Mouse (Mus musculus) gastrocnemius, postnatal 36 days (tissue): Measurements from ENCODE around the gene Cnpy1. TPM values are rescaled to one million over a fixed set of nuclear protein-coding genes. Genes with fewer than 3 reads are reported as not detected.
A peak's percentile ranks its signal among the peaks of the same experiment; 100 is the strongest.

Source experiments
- DNase-seq, 2 experiments: peaks; one replicate each; pipeline ENCODE4 v3.0.0; 2022
- intact Hi-C: fragments of 180-260 bp; cut with DNase I; formaldehyde crosslinking; loops from one replicate; pipeline ENCODE4 v1.15.1; 2025
- long read RNA-seq, 2 experiments: library from polyadenylated mRNA; stranded (forward); transcript quantifications; one replicate each; pipeline ENCODE4 v2.0.0; 2021
- total RNA-seq, 2 experiments: library from RNA; stranded (reverse); gene quantifications; 2 replicates each; pipeline ENCODE4 v1.2.3; 2021

Cnpy1 gene
- not detected for total RNA-seq
- long read RNA-seq, experiment 1 = 0 reads
- long read RNA-seq, experiment 2 = 0 reads

DNA sequence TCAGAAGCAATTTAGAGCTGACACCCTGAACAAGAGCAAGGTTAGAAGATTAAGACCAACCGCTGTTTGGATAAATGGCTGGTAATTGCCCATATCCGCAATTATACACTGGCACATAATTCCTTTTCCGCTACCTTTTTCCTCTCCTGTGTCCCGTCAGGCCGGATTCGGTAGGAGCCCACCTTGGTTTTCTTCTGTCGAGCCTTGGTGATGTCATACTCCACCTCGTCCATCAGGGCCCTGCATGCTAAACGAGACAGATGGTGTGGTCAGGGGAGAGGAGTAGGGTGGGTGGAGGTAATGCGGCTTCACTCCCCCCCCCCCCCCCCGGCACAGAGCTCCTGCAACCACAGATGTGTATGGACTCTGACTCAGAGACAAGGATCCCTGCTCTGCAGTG lies at the start of gene Cnpy1:
Gene Cnpy1, minus strand, starts transcription at position 233 of the 400 bp plus-strand sequence.
- intact Hi-C loops = no loop called here
- no peak for DNase-seq

DNA sequence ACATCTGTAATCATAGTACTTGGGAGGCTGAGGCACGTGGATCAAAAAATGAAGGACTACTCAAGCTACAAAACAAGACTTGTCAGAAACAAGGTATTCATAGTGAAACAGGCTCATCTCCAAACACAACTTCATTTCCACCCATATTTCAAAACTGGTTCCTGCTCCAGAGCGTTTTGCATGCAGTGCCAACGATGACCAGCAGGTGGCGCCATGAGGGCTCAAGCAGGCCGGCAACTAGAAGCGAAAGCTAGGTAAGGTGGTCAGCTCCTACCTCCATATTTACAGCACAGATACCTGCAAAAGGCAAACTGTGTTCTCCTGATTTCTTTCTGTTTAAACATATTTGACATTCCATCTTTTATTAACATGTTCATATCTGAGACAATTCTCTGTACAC lies 48.4 kb upstream of the Cnpy1 start:
- peak; percentile 80 to 82 for DNase-seq
- intact Hi-C loops = loop anchor here (2.0 kb wide), 1 partner anchor 93 kb away; no protein-coding TSS in a partner anchor

DNA sequence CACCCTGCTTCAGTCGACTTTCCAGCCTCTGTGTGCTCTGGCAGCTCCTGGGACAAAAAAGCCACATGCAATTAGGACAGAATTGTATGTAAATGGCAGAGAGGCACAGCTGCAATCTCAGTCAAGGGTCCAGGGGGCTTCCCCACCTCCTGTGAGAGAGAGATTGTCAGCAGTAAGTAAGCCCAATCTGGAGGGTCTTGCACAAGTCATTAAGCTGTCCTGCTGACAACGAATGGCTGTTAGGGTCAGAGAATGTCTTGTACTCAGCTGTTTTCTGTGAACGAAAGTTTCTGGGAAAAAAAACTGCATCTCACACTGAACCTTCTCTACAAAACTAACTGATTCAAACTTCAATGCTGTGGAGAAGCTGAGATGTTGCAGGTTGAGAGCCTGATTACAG lies 46.7 kb upstream of the Cnpy1 start:
- DNase-seq = no peak
- intact Hi-C loops = no loop called here

DNA sequence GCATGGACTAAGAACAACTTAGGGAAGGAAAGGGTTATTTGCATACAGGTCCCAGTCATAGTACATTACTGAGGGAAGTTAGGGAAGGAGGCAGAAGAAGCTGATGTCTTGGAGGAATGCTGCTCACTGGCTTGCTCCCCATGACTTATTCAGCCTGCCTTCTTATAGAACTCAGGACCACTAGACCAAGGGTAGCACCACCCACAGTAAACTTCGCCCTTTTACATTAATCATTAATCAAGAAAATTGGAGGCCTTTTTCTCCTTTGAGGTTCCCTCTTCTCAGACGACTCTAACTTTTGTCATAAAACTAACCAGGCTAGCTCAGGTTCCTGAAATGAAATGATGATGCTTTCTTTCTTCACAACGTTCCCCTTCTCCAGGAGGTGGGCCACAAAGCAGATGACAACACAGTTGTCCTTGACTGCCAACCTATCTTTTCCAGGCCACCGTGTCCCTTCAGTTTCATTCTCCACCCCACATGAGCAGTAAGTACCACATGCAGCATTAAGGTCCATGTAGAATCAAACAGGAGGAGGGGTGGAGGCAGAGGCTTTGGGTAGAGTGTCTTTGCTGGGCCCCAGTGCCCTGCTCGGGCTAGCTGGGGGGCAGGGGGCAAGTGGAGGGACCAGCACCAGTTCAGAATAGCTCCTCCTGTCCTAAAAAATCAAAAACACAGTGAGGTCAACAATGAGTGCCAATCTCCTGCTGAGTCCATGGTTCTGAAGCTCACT lies 45.7 kb upstream of the Cnpy1 start:
- DNase-seq = no peak
- intact Hi-C loops = no loop called here

DNA sequence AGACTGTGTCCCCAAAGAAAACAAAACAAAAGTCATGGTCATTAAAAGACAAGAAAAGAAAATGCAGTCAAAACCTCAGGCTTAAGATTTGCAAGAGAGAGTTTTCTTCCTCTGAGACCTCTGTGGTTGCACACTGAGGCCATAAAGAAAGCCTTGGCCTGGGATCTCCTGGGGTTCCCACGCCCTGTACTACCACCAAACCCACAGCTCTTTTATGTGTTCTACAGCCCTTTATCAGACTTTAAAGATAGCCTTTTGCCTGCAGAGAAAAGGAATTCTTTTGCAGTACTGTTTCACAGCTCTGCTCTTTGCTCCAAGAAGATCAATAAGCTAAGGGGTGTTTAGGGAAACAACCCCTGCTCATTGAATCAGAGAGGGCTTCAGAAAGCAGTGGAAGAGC lies 45.0 kb upstream of the Cnpy1 start:
- DNase-seq = no peak
- intact Hi-C loops = no loop called here

DNA sequence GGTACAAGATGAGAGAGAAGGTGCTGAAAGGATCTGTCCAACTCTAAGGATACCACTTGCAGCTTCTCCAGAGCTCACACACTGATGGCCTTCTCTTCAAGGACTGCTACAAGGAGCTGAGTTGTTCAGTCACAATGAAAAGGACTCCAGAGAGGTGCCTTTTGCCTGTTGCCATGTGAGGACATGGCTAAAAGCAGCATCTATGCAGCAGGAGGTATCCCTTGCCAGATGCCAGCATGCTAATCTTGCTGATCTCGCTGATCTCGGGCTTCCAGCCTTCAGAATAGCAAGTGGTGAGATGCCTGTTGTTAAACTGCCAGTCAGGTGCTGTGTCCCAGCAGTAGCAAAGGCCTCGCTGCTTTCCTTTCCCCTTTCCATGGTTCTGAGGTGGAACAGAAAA lies 43.5 kb upstream of the Cnpy1 start:
- intact Hi-C loops = no loop called here
- DNase-seq = no peak

DNA sequence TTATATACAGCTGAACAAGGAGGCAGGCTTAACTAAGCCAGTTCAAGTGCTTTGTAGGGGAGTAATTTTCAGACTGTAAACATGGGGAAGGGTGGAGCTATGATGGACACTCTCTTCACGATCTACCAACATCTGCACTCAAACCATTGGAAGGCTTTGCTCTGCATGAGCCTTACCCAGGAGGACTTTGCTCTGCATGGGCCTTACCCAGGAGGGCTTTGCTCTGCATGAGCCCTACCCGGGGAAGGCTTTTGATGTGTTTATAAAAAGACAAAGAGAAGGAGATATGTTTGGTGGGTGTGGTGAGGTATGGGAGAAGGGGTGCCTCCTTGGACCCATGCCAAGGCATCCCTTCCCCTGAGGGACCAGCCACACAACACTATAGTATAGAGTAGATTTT lies 31.7 kb upstream of the Cnpy1 start:
- no peak for DNase-seq
- intact Hi-C loops = no loop called here

DNA sequence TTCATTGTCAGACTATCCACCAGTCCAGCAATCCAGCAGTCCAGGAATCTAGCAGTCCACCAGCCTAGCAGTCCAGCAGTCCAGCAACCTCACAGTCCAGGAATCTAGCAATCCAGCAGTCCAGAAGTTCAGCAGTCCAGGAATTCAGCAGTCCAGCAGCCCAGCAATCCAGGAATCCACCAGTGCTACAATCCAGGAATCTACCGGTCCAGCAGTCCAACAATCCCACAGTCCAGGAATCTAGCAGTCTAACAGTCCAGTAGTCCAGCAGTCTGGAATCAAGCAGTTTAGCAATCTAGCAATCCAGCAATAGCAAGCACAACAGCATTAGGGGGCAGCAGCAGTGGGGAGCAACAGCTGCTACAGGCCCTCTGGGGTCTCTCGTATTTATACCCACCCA lies 27.2 kb upstream of the Cnpy1 start:
- intact Hi-C loops = no loop called here
- no peak for DNase-seq

DNA sequence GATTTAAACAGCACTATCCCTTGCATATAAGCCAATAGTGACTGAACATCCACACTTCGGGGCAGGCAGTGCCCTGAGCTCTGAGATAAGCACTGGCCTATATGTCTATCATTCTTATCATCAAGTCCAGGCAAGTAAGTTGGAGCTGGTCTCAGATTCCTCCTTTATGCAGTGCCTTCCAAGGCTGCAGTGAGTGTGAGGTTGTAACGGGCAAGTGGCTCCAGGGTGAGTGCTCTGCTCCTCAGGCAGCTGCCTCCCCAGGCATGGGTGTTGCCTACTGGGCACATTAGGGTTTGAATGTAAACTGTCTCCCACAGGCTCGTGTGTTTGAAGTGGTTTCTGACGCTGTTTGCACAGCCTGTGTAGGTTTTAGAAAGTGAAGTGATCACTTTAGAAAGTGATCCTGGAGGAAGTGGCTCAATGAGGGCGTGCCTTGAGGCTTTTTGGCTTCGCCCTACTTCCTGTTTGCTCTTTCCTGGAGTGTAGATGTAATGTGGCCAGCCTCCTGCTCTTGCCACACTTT lies 23.9 kb upstream of the Cnpy1 start:
- intact Hi-C loops = no loop called here
- DNase-seq = no peak

DNA sequence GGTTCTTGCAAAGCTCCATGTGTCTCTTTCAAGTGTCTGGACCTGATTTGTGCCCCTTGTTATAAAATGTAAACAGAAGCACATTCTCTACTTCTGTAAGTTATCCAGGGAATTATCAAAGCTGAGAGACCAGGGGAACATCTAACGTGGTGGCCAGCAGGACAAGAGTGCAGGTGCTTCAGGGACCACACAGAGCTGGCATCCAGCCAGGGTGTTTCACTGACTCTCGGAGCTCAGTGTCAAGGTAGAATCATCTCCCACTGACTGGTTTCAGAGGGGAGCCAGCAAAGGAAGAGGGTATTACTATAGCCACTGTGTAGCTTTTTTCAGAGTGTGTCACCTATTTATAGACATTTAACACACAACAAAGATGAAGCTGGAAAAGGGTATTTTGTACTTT lies 22.0 kb upstream of the Cnpy1 start:
- intact Hi-C loops = no loop called here
- no peak for DNase-seq

DNA sequence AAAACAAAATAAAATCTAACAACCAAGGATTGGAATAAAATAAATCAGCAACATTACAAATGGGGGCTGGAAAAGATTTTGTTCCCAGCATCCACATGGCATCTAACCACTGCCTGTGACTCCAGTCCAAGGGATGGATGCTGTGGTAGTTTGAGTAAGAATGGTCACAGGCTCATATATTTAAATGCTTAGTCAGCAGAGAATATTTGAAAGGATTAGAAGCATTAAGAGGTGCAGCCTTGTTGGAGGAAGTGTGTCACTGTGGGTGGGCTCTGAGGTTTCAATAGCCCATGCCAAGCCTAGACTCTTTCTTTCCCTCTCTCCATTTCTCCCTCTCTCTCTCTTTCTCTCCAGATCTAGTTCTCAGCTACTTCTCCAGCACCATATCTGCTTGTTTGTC lies 20.0 kb upstream of the Cnpy1 start:
- no peak for DNase-seq
- intact Hi-C loops = no loop called here

DNA sequence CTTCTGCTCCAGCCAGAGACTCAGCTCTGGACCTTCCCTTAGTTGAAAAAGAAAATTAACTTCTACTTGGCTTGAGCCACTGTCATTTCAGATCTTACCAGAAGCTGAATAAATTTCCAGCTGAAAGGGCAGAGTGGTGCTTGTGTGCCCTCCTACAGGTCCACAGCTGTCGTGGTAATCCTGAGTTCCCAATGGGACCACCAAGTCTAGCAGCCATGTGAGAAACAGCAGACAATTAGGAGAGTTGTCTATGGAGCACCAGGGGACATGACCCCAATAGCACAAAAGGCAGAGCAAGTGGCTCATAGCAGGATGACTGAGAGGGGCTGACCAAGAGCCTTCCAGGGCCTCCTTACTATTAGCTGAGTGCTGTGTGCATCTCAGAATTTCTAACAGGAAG lies 18.2 kb upstream of the Cnpy1 start:
- no peak for DNase-seq

DNA sequence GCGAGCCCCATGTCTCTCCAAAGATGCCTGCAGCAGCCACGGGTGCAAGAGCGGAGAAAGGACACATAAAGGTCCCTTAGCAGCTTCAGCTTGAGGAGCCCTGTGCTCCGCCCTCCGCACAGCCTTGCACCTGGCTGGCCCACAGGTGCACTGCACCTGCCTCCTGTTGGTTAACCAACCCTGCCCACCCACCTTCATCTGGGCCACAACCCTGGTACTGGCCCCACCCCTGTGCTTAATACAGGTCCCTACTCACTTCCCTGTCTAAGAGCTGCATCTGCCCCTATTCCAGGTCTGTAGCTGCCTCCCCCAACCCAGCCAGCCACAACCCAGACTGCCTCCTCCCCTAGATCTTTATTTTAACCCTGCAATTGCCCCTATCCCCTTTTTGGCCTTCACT lies 16.5 kb upstream of the Cnpy1 start:
- intact Hi-C loops = no loop called here
- DNase-seq = no peak

More for the DNA sequence above, 18.2 kb upstream of the Cnpy1 start:
- intact Hi-C loops = no loop called here

DNA sequence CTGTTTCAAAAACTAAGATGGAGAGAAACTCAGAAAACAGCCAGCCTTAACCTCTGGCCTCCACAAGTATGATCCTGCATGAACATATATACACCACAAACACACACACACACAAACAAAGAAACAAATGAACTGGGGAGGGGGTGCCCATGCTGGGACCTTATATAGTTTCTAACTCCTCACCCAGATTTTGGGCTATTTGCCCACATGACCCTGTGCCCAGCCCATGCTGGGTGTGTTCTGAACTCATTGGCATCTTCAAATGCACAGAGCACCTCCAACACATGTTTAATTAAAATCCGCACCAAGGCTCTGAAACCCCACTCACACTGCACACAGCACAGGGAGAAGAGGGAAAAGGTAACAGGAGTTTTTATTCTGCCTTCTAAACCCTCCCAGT lies 14.3 kb upstream of the Cnpy1 start:
- intact Hi-C loops = no loop called here
- no peak for DNase-seq

DNA sequence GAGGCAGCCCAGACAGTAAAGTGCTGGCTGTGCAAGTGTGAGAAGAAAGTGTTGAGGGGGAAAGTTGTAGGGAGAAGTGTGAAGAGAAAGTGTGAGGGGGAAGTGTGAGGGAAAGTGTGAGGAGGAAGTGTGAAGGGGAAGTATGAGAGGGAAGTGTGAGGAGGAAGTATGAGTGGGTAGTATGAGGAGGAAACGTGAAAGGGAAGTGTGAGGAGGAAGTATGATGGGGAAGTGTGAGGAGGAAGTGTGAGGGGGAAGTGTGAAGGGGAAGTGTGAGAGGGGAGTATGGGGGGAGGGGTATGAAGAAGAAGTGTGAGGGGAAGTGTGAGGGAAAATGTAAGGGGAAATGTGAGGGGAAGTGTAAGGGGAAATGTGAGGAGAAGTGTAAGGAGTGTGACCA lies 13.8 kb upstream of the Cnpy1 start:
- DNase-seq = no peak
- intact Hi-C loops = no loop called here

DNA sequence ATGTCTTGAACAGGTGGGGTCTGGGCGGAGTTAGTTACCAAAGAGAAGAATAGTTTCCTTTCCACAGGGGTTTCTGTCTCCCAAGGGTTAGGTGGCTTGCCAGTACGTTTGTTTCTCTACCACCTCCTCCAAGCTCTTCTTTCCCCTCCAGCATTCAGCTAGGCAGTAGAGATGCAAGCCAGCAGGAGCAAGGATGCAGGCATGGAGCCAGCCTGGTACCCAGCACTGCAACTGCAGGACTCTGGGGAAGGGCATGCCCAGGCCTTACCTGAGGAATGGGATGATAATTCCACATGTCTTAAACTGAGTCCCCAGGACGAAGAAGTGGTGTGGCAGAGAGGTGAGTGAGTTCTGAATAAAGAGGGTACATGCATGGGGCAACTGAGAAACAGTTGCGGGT lies 12.2 kb upstream of the Cnpy1 start:
- no peak for DNase-seq
- intact Hi-C loops = no loop called here

DNA sequence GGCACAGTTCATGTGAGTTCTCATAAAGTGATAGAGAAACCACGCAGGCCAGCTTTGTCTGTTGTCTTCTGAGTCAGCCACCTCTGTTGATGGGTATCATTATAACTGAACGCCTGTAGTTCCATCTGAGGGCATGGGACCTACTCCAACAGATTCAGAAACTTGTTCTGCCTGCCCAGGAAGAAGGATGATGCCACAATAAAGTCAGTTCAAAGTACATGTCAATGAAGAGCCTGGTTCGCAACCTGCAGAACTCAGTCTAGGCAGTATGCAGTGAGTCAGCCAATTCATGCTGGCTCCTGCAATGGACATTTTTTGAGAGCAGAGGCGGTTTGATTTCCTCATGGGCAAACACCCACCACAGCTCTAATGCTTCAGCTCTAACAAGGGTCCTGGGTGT lies 7.4 kb upstream of the Cnpy1 start:
- intact Hi-C loops = no loop called here
- DNase-seq = no peak

DNA sequence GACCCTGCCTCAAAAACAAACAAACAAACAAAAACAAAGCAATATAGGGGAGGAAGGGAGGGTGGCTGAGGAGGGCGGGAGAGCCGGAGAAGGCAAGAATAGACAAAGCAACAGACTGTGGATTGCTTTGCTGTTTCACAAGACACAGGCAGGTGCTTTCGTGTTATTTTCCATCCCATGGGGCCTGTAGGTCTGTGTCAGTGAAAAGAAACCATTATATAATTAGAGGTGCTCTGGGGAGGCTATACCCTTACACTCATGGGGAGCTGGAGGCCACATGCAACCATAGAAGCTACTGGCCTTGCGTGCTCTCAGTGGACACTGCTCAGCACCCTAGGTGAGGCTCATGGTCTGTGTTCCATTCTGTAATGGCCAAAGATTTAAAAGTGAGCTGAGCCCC lies 6.7 kb upstream of the Cnpy1 start:
- DNase-seq = no peak
- intact Hi-C loops = no loop called here

DNA sequence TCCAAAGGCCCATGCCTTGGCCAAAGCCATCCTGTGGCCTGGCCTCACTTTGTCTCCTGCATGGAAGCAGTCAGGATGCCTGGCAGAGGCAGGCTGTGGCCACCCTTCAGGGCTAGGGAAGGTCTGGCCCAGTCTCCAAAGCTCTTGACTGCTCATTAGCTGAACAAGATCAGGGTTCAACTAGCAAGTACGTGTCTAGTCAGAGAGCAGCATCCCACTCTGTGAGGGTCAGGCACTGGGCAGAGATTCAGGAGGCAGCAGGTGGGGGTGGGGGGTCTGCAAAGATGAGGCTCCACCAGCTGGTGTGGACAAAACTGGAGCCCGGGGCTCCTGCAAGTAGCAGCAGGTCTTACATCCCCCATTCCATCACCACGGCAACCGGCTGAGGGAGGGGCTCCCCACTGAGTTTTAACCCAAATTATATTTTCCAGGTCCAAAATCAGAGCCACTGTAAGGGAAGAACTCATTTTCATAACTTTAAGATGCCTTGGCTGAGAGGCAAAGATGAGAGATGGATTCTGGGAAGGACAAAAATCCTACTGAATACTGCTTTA lies 5.7 kb upstream of the Cnpy1 start:
- DNase-seq = no peak
- intact Hi-C loops = no loop called here

DNA sequence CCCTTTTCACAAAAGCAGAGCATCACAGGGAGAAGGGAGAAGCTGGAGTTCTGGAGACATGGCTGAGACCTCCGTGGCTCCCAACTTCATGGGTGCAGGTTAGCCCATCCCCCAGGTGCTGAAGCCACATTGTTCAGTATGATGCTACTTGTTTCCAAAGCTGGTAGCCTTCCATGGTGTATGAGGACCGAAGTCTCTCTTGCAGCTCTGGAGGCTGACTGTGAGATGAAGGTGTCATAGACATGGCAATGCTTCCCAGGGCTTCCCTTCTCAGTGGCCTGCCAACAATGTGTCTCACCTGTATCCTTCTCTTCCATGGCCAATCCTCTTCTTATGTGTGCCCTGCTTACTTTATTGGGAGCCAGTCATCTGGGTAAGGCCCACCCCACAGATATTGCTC lies 4.9 kb upstream of the Cnpy1 start:
- intact Hi-C loops = no loop called here
- no peak for DNase-seq

DNA sequence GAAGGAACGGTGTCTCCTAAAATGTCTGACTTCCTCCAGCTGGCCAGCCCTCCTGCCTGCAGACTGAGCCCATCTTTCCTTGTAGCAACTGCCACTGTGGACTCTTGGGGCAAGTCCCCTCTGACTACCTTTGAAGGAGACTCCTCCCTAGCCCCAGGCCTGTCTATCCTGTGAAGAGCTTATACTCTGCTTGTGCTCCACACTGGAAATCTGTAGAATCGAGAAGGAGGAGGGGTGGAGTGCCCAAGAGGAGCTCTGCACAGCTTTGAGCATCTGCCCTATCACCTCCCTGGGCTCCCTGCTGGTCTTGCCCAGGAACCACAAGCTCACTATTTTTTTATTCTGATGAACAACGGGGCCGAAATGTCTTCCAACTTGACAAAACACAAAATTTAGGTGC lies 485 bp downstream of the Cnpy1 start:
- intact Hi-C loops = no loop called here
- no peak for DNase-seq

DNA sequence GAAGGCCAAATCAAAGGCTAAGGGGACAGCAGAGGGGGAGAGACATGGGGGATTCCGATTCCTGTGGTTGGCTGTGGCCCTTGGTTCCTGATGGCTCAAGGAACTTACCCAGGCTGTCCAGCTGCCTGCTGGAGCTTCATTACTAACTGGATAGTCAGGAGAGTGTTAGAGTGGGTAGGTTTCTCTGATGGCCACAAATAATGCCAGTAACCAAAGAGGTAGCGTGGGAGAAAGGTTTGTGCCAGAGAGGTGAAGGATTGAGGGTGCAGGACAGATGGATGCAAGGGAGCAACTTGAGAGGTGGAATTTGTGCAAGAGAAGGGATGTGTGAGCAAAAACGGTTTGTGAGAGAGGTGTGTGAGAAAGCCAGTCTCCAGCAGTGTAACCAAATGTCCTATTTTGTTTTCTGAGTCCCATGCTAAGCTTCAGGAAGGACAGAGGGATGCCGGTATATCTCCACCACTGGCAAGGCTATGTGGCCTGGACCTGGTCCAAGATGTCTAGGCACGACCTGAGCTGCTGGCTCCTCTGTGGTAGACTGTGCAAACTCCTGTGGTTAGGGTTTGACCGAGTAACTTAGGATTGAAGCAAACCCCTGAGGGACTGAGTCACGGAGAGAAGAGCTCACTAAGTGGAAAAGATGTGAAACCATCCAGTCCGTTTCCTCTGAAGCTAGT lies 2.0 kb downstream of the Cnpy1 start:
- DNase-seq = no peak
- intact Hi-C loops = no loop called here
